Mouse (Mus musculus): ENCODE measurements around the gene Hs6st1. TPM values are rescaled to one million over a fixed set of nuclear protein-coding genes. Genes with fewer than 3 reads are reported as not detected.
A peak's percentile ranks its signal among the peaks of the same experiment; 100 is the strongest.

Hs6st1 gene
- polyA plus RNA-seq, 1 experiment from 2014 or later, result 5.2 TPM

DNA sequence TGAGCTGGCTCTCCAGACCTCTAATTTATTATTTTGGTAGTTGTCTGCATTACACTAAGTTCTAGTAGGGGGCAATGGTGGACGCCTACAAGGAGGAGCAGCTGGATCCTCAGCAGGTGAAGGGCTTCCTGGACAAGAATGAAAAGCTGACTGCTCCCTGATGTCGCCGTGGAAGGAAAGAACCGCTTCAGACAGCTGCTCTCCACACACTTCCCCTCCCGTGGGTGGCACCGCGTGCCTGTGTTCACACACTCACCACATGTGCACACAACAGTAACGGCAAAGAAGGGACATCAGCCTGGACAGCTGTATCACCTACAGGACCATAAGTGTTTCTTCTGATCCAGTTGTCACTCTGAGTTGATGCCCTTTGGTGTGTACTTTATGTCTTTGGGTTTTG, 64.8 kb downstream of the Hs6st1 start:
- peak overlapping the region; percentile 52; the same call in 1 of the 2 replicates for H3K4me3 ChIP-seq (ENCODE audit: low read depth, low read length)
- peak overlapping the region; percentile 61; the same call in 1 of the 2 replicates for H3K9ac ChIP-seq (ENCODE audit: low read depth, low read length)
- no peaks in the 10 kb centered on the region for H3K9me3 ChIP-seq (replicated peaks; ENCODE audit: control insufficient read depth, low read length)
- no peak for ATAC-seq (ENCODE audit: low read depth)
- no peaks in the 10 kb centered on the region for H3K27me3 ChIP-seq (ENCODE audit: control insufficient read depth, insufficient read depth, low read depth, low read length)
- H3K4me1 ChIP-seq (ENCODE audit: control insufficient read depth, low read depth, low read length), result peaks cover 44% of the 10 kb centered on the region
- no peaks in the 10 kb centered on the region for H3K36me3 ChIP-seq (ENCODE audit: control insufficient read depth, insufficient read depth)
- 42% methylated on average over 8 of the region's 8 CpGs for WGBS (ENCODE audit: insufficient replicate concordance)
- H3K27ac ChIP-seq (ENCODE audit: low read length), result peak overlapping the region; percentile 69
- peak overlapping the region; percentile 58; the same call in 1 of the 2 replicates for H3K4me2 ChIP-seq (ENCODE audit: low read depth, low read length)

DNA sequence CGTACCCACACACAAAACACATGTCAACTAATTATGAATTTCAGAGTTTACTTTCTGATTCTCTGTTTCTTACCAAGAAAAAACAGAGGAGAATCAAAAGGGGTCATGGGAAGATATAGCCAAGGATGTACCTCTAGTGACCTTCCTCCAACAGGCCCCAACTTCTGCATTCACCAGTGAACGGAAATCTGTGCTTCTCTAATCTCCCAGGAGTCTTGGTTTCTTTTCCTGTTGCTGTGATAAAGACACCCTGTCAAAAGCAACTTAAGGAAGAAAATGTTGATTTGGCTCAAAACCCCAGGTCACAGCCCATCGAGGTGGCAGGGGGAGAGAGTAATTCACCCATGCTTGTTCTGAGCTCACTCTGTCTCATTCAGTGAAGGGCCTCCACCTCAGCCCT, 65.4 kb downstream of the Hs6st1 start:
- Histone ChIP-seq H3K9ac (ENCODE audit: low read depth, low read length) (no peak overlapping the region), H3K27me3 (ENCODE audit: control insufficient read depth, insufficient read depth, low read depth, low read length) (no peaks in the 10 kb centered on the region), H3K4me1 (ENCODE audit: control insufficient read depth, low read depth, low read length) (peaks cover 43% of the 10 kb centered on the region), H3K9me3 (replicated peaks; ENCODE audit: control insufficient read depth, low read length) (no peaks in the 10 kb centered on the region), H3K36me3 (ENCODE audit: control insufficient read depth, insufficient read depth) (no peaks in the 10 kb centered on the region), H3K4me2 (ENCODE audit: low read depth, low read length) (no peak overlapping the region), H3K4me3 (ENCODE audit: low read depth, low read length) (no peak overlapping the region), H3K27ac (ENCODE audit: low read length) (peak overlapping the region; percentile 29)
- WGBS (ENCODE audit: insufficient replicate concordance), result 43% methylated on average over 3 of the region's 3 CpGs
- no peak for ATAC-seq (ENCODE audit: low read depth)

DNA sequence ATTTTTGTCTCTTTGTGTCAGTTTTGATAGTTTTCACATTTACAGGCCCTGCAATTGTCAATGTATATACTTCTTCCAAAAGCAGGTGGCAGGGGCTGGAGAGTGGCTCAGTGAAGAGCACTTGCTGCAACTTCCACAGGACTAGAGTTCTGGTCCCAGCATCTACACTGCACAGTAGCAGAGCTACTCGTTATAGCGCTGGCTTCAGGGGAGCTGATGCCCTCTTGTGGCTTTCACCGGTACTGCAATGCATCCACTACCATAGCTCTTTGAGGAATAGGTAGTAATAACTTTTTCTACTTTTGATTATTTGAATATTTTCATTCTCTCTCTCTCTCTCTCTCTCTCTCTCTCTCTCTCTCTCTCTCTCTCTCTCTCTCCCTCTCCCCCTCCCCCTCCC, 66.4 kb downstream of the Hs6st1 start:
- no peaks in the 10 kb centered on the region for H3K27me3 ChIP-seq (ENCODE audit: control insufficient read depth, insufficient read depth, low read depth, low read length)
- no peaks in the 10 kb centered on the region for H3K36me3 ChIP-seq (ENCODE audit: control insufficient read depth, insufficient read depth)
- 0% methylated on average over 3 of the region's 3 CpGs for WGBS (ENCODE audit: insufficient replicate concordance)
- H3K4me2 ChIP-seq (ENCODE audit: low read depth, low read length), result no peak overlapping the region
- no peak for ATAC-seq (ENCODE audit: low read depth)
- no peak overlapping the region for H3K4me3 ChIP-seq (ENCODE audit: low read depth, low read length)
- H3K4me1 ChIP-seq (ENCODE audit: control insufficient read depth, low read depth, low read length), result peaks cover 34% of the 10 kb centered on the region
- no peaks in the 10 kb centered on the region for H3K9me3 ChIP-seq (replicated peaks; ENCODE audit: control insufficient read depth, low read length)
- H3K9ac ChIP-seq (ENCODE audit: low read depth, low read length), result no peak overlapping the region
- no peak overlapping the region; the same call in 1 of the 2 replicates for H3K27ac ChIP-seq (ENCODE audit: low read length)

- no peaks in the 10 kb centered on the region for H3K4me1 ChIP-seq (ENCODE audit: control insufficient read depth, low read depth, low read length)
- H3K36me3 ChIP-seq (ENCODE audit: control insufficient read depth, insufficient read depth), result peaks cover 14% of the 10 kb centered on the region
- no peaks in the 10 kb centered on the region for H3K9me3 ChIP-seq (replicated peaks; ENCODE audit: control insufficient read depth, low read length)
- no peak overlapping the region for H3K9ac ChIP-seq (ENCODE audit: low read depth, low read length)
- H3K4me3 ChIP-seq (ENCODE audit: low read depth, low read length), result no peak overlapping the region
- no peaks in the 10 kb centered on the region for H3K27me3 ChIP-seq (ENCODE audit: control insufficient read depth, insufficient read depth, low read depth, low read length)
- ATAC-seq (ENCODE audit: low read depth), result no peak
- no peak overlapping the region for H3K27ac ChIP-seq (ENCODE audit: low read length)
- H3K4me2 ChIP-seq (ENCODE audit: low read depth, low read length), result no peak overlapping the region
- 81% methylated on average over 15 of the region's 15 CpGs for WGBS (ENCODE audit: insufficient replicate concordance)
These were observed 72.1 kb downstream of the Hs6st1 start for GRCm38 (mm10) chr1:36140311-36140710.

- no peak for ATAC-seq (ENCODE audit: low read depth)
These were observed 76.8 kb downstream of the Hs6st1 start for GRCm38 (mm10) chr1:36145050-36145449.

GRCm38 (mm10) chr1:36148809-36149208, 80.6 kb downstream of the Hs6st1 start:
- H3K9ac ChIP-seq (ENCODE audit: low read depth, low read length), result no peak overlapping the region
- H3K36me3 ChIP-seq (ENCODE audit: control insufficient read depth, insufficient read depth), result peaks cover 42% of the 10 kb centered on the region
- no peak for ATAC-seq (ENCODE audit: low read depth)
- no peaks in the 10 kb centered on the region for H3K9me3 ChIP-seq (replicated peaks; ENCODE audit: control insufficient read depth, low read length)
- H3K4me1 ChIP-seq (ENCODE audit: control insufficient read depth, low read depth, low read length), result no peaks in the 10 kb centered on the region
- H3K4me2 ChIP-seq (ENCODE audit: low read depth, low read length), result no peak overlapping the region
- no peak overlapping the region for H3K4me3 ChIP-seq (ENCODE audit: low read depth, low read length)
- H3K27ac ChIP-seq (ENCODE audit: low read length), result no peak overlapping the region
- 31% methylated on average over 2 of the region's 2 CpGs for WGBS (ENCODE audit: insufficient replicate concordance)
- H3K27me3 ChIP-seq (ENCODE audit: control insufficient read depth, insufficient read depth, low read depth, low read length), result no peaks in the 10 kb centered on the region

More at GRCm38 (mm10) chr1:36145050-36145449, 76.8 kb downstream of the Hs6st1 start:
- Histone ChIP-seq H3K27ac (ENCODE audit: low read length) (no peak overlapping the region), H3K4me3 (ENCODE audit: low read depth, low read length) (no peak overlapping the region), H3K27me3 (ENCODE audit: control insufficient read depth, insufficient read depth, low read depth, low read length) (no peaks in the 10 kb centered on the region), H3K4me2 (ENCODE audit: low read depth, low read length) (no peak overlapping the region), H3K9me3 (replicated peaks; ENCODE audit: control insufficient read depth, low read length) (no peaks in the 10 kb centered on the region), H3K36me3 (ENCODE audit: control insufficient read depth, insufficient read depth) (peaks cover 35% of the 10 kb centered on the region), H3K9ac (ENCODE audit: low read depth, low read length) (no peak overlapping the region), H3K4me1 (ENCODE audit: control insufficient read depth, low read depth, low read length) (no peaks in the 10 kb centered on the region)
- WGBS (ENCODE audit: insufficient replicate concordance), result 19% methylated on average over 1 of the region's 1 CpGs

DNA sequence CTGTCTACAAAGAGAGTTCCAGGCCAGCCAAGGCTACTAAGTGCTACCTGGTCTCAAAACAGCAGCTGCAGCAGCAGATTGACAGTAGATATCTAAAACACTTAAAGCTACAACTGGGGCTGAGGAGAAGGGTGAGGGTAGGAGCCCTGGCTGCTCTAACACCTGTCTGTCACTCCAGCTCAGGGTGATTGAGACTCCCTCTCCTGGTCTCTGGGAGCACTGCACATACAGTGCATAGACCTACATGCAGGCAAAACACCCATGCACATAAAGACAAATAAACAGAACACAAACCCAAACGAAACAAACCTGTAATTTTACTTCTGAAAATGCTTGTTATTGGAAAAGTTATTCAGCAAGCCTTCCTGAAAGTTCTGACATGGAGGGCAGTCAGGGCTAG, 81.2 kb downstream of the Hs6st1 start:
- H3K4me2 ChIP-seq (ENCODE audit: low read depth, low read length), result no peak overlapping the region
- H3K9me3 ChIP-seq (replicated peaks; ENCODE audit: control insufficient read depth, low read length), result no peaks in the 10 kb centered on the region
- H3K4me3 ChIP-seq (ENCODE audit: low read depth, low read length), result no peak overlapping the region
- H3K4me1 ChIP-seq (ENCODE audit: control insufficient read depth, low read depth, low read length), result no peaks in the 10 kb centered on the region
- H3K36me3 ChIP-seq (ENCODE audit: control insufficient read depth, insufficient read depth), result peaks cover 36% of the 10 kb centered on the region
- no peak overlapping the region for H3K9ac ChIP-seq (ENCODE audit: low read depth, low read length)
- H3K27me3 ChIP-seq (ENCODE audit: control insufficient read depth, insufficient read depth, low read depth, low read length), result no peaks in the 10 kb centered on the region
- ATAC-seq (ENCODE audit: low read depth), result no peak
- 30% methylated on average over 1 of the region's 1 CpGs for WGBS (ENCODE audit: insufficient replicate concordance)
- H3K27ac ChIP-seq (ENCODE audit: low read length), result no peak overlapping the region

Small RNA genes within 50 kb of the gene (microRNA-seq; reads per million reads assigned to microRNA genes)
- gene Mir6897, result 4.2 reads per million, percentile 15 among the genes with 10 or more reads in this experiment

Other genes starting within 250 kb of the Hs6st1 start
- 19.6 and 19.8 TPM in 2 replicates for gene Uggt1, start 176.3 kb downstream of the Hs6st1 start, polyA plus RNA-seq (2015; fragmentation: Nextera tagmentation; extraction: Ambion mirVana)
- 3.1 and 3.4 TPM in 2 replicates for gene Neurl3, start 206.3 kb downstream of the Hs6st1 start, polyA plus RNA-seq (2015; fragmentation: Nextera tagmentation; extraction: Ambion mirVana)
- 3.6 and 4.9 TPM in 2 replicates for gene Arid5a, start 239.3 kb downstream of the Hs6st1 start, polyA plus RNA-seq (2015; fragmentation: Nextera tagmentation; extraction: Ambion mirVana)